ENCODE assay signal across 8 mouse cellular contexts in genomic region chr10:60985109-60985576, GRCm38 (mm10).
DNase-seq lines count a peak whose midpoint lies in the region; ATAC-seq and TF ChIP-seq lines count a peak whose summit lies in the region.

No protein-coding gene starts in this region.

- no peak overlapping the region for H3K4me3 ChIP-seq in heart, adult 2 months
- H3K4me3 ChIP-seq in heart, embryonic 11.5 days (ENCODE audit: low read depth, low read length), result no peak overlapping the region
- H3K4me3 ChIP-seq in C2C12 (ENCODE audit: insufficient read depth, poor library complexity, severe bottlenecking), result no peak overlapping the region
- H3K4me3 ChIP-seq in hindbrain, embryonic 15.5 days, result no peak overlapping the region
- H3K4me3 ChIP-seq in midbrain, embryonic 16.5 days (ENCODE audit: low read depth, low read length), result no peak overlapping the region

- no peak for ATAC-seq in heart, embryonic 11.5 days (replicated peaks; ENCODE audit: insufficient number of reproducible peaks, low FRiP score, low TSS enrichment)
- peak; percentile 48; the same call in 1 of the 2 replicates for ATAC-seq in hindbrain, embryonic 15.5 days (ENCODE audit: low FRiP score, low read depth)
- peak; percentile 41 for ATAC-seq in midbrain, embryonic 16.5 days
- no peak for ATAC-seq in activated CD4-positive, CD25-positive, alpha-beta regulatory T cell, adult 4 months

- intact Hi-C loops in heart, adult 2 months (cut with DNase I), result loop anchor here (5.0 kb wide), 2 partner anchors 148 to 208 kb away; no protein-coding TSS in a partner anchor

- WGBS in heart, adult 2 months, result 15% methylated on average over 10 of the region's 10 CpGs
- 23% methylated on average over 10 of the region's 10 CpGs for WGBS in heart, embryonic 11.5 days (ENCODE audit: insufficient replicate concordance)
- WGBS in hindbrain, embryonic 15.5 days, result 5% methylated on average over 10 of the region's 10 CpGs
- 5% methylated on average over 10 of the region's 10 CpGs for WGBS in midbrain, embryonic 16.5 days

- TF ChIP-seq POLR2A in heart, adult 2 months (IDR thresholded peaks at IDR 0.05; ENCODE audit: insufficient read depth, low read depth, low read length), result no peak
- no peak for TF ChIP-seq POLR2A in brain, embryonic 14.5 days (IDR thresholded peaks at IDR 0.05; ENCODE audit: borderline replicate concordance, extremely low read depth, insufficient read depth, insufficient read length, poor library complexity, severe bottlenecking)

- no peak overlapping the region for H3K4me2 ChIP-seq in heart, embryonic 11.5 days
- H3K4me2 ChIP-seq in hindbrain, embryonic 15.5 days, result no peak overlapping the region
- no peak overlapping the region for H3K4me2 ChIP-seq in midbrain, embryonic 16.5 days (ENCODE audit: low read length)

- H3K9ac ChIP-seq in heart, adult 2 months (ENCODE audit: low read depth, low read length), result no peak overlapping the region
- H3K9ac ChIP-seq in heart, embryonic 11.5 days (ENCODE audit: low read depth, low read length), result no peak overlapping the region
- no peak overlapping the region for H3K9ac ChIP-seq in hindbrain, embryonic 15.5 days
- H3K9ac ChIP-seq in midbrain, embryonic 16.5 days (ENCODE audit: low read depth, low read length), result no peak overlapping the region

- H3K9me3 ChIP-seq in heart, embryonic 11.5 days (replicated peaks; ENCODE audit: control insufficient read depth, low read length), result no peaks in the 10 kb centered on the region
- H3K9me3 ChIP-seq in hindbrain, embryonic 15.5 days, result no peaks in the 10 kb centered on the region
- H3K9me3 ChIP-seq in midbrain, embryonic 16.5 days (replicated peaks; ENCODE audit: control insufficient read depth, low read length, poor library complexity, severe bottlenecking), result no peaks in the 10 kb centered on the region

- no peaks in the 10 kb centered on the region for H3K4me1 ChIP-seq in heart, adult 2 months (ENCODE audit: control insufficient read depth, insufficient read depth, low read length)
- no peaks in the 10 kb centered on the region for H3K4me1 ChIP-seq in heart, embryonic 11.5 days (ENCODE audit: control insufficient read depth, insufficient read depth, low read length)
- 0 out of 2 replicates have a peak, but pooled peaks cover 4% of the 10 kb centered on the region for H3K4me1 ChIP-seq in hindbrain, embryonic 15.5 days (replicated peaks)
- 0 out of 2 replicates have a peak, but pooled peaks cover 3% of the 10 kb centered on the region for H3K4me1 ChIP-seq in midbrain, embryonic 16.5 days (ENCODE audit: control insufficient read depth, insufficient read depth, low read length)

- H3K27me3 ChIP-seq in heart, adult 2 months (ENCODE audit: control insufficient read depth, insufficient read depth, low read length), result no peaks in the 10 kb centered on the region
- H3K27me3 ChIP-seq in heart, embryonic 11.5 days (ENCODE audit: control insufficient read depth, insufficient read depth, low read length), result no peaks in the 10 kb centered on the region
- peaks cover 23% of the 10 kb centered on the region for H3K27me3 ChIP-seq in C2C12 (ENCODE audit: control insufficient read depth, insufficient read depth, insufficient read length)
- H3K27me3 ChIP-seq in hindbrain, embryonic 15.5 days, result no peaks in the 10 kb centered on the region; the same call in 1 of the 2 replicates
- H3K27me3 ChIP-seq in midbrain, embryonic 16.5 days (ENCODE audit: control insufficient read depth, insufficient read depth, low read depth, low read length), result no peaks in the 10 kb centered on the region

- H3K27ac ChIP-seq in heart, adult 2 months, result no peak overlapping the region
- H3K27ac ChIP-seq in heart, embryonic 11.5 days (ENCODE audit: low read depth, low read length), result no peak overlapping the region
- H3K27ac ChIP-seq in hindbrain, embryonic 15.5 days (replicated peaks), result no peak overlapping the region
- H3K27ac ChIP-seq in midbrain, embryonic 16.5 days (ENCODE audit: low read length), result no peak overlapping the region

- H3K79me3 ChIP-seq in C2C12 (ENCODE audit: low read depth), result no peaks in the 10 kb centered on the region

- no peaks in the 10 kb centered on the region for H3K36me3 ChIP-seq in heart, adult 2 months (ENCODE audit: control insufficient read depth, insufficient read depth, low read length)
- no peaks in the 10 kb centered on the region for H3K36me3 ChIP-seq in heart, embryonic 11.5 days (ENCODE audit: control insufficient read depth, insufficient read depth, low read length)
- no peaks in the 10 kb centered on the region for H3K36me3 ChIP-seq in C2C12 (ENCODE audit: control insufficient read depth, insufficient read depth)
- H3K36me3 ChIP-seq in hindbrain, embryonic 15.5 days, result no peaks in the 10 kb centered on the region
- no peaks in the 10 kb centered on the region for H3K36me3 ChIP-seq in midbrain, embryonic 16.5 days (ENCODE audit: control insufficient read depth, insufficient read depth, low read length)

- peak; percentile 67 for TF ChIP-seq CTCF in heart, adult 2 months (IDR thresholded peaks at IDR 0.05)
- peak; percentile 32 for TF ChIP-seq CTCF in C2C12 (IDR thresholded peaks at IDR 0.05; ENCODE audit: control insufficient read depth, insufficient read depth, insufficient read length)
- TF ChIP-seq CTCF in brain, embryonic 14.5 days (IDR thresholded peaks at IDR 0.05; ENCODE audit: borderline replicate concordance, extremely low read depth, insufficient read depth, insufficient read length), result peak; percentile 65; the same call in 1 of the 2 replicates

- H3ac ChIP-seq in C2C12 (ENCODE audit: control insufficient read depth, insufficient read length, low read depth), result no peak overlapping the region

- TF ChIP-seq EP300 in heart, adult 2 months (IDR thresholded peaks at IDR 0.05; ENCODE audit: insufficient read depth, low read depth, low read length), result no peak

- no peaks in the 10 kb centered on the region for H3K79me2 ChIP-seq in heart, adult 2 months (replicated peaks; ENCODE audit: control insufficient read depth, insufficient read depth, low read length)
- H3K79me2 ChIP-seq in C2C12 (ENCODE audit: control insufficient read depth, insufficient read depth), result no peaks in the 10 kb centered on the region

- peak in 1 of 2 experiments; percentile 23 for DNase-seq in heart, adult 2 months
- peak; percentile 90 for DNase-seq in brain, embryonic 14.5 days (ENCODE audit: low read depth)
- no peak for DNase-seq in spleen, postnatal 4 days (ENCODE audit: low spot score in 2 of 2)

TF ChIP-seq in C2C12, 6 proteins besides CTCF, POLR2A, EP300 and RAD21:
- TF ChIP-seq CEBPB (IDR thresholded peaks at IDR 0.05; ENCODE audit: low read depth), result no peak
- no peak for TF ChIP-seq MYOD1 (IDR thresholded peaks at IDR 0.05; ENCODE audit: control insufficient read depth, insufficient read length, low read depth)
- no peak for TF ChIP-seq USF1 (IDR thresholded peaks at IDR 0.05; ENCODE audit: low read depth)
- TF ChIP-seq MYOG (IDR thresholded peaks at IDR 0.05; ENCODE audit: control insufficient read depth, extremely low read depth, insufficient read length), result no peak
- no peak for TF ChIP-seq FOSL1 (IDR thresholded peaks at IDR 0.05; ENCODE audit: insufficient read depth, low read length, poor library complexity, severe bottlenecking)
- TF ChIP-seq MAX (IDR thresholded peaks at IDR 0.05), result no peak

Comparison
In these comparisons a context has a peak if more than half of its experiments do, and no peak if none do; other contexts are left out.
1. ATAC-seq: peak in hindbrain, embryonic 15.5 days (single experiment) and midbrain, embryonic 16.5 days (single experiment); none in heart, embryonic 11.5 days (single experiment) and activated CD4-positive, CD25-positive, alpha-beta regulatory T cell, adult 4 months (single experiment).
2. Peak in every context shown above with its lines, with median percentiles within 50 percentile points of each other: CTCF ChIP-seq.